Mouse (Mus musculus) retina, embryonic 14.5 days (tissue): Measurements from ENCODE around the gene Rhebl1.

Experiments used
- DNase-seq: peaks from one replicate; pipeline ENCODE4 v3.0.0-alpha.2; 2015; ENCODE audit warnings: low spot score

The Rhebl1 gene

GRCm38 (mm10) chr15:98850668-98851067, 43.7 kb downstream of the Rhebl1 start:
- no peak for DNase-seq

GRCm38 (mm10) chr15:98849956-98850600, 44.3 kb downstream of the Rhebl1 start:
- DNase-seq = no peak

GRCm38 (mm10) chr15:98849165-98849564, 45.2 kb downstream of the Rhebl1 start:
- DNase-seq = no peak

GRCm38 (mm10) chr15:98846140-98846539, 48.2 kb downstream of the Rhebl1 start:
- DNase-seq = no peak

- DNase-seq = no peak
These were observed 49.2 kb downstream of the Rhebl1 start for GRCm38 (mm10) chr15:98845149-98845548.

GRCm38 (mm10) chr15:98843595-98844223, 50.6 kb downstream of the Rhebl1 start:
- no peak for DNase-seq

GRCm38 (mm10) chr15:98839671-98840585, 54.4 kb downstream of the Rhebl1 start:
- no peak for DNase-seq

- no peak for DNase-seq
These were observed 55.2 kb downstream of the Rhebl1 start for GRCm38 (mm10) chr15:98839161-98839560.

- DNase-seq = no peak
These were observed 56.6 kb downstream of the Rhebl1 start for GRCm38 (mm10) chr15:98837743-98838103.

- DNase-seq = no peak
These were observed 57.2 kb downstream of the Rhebl1 start for GRCm38 (mm10) chr15:98837006-98837742.

GRCm38 (mm10) chr15:98835291-98835690, 59.0 kb downstream of the Rhebl1 start:
- no peak for DNase-seq

- no peak for DNase-seq
These were observed 60.3 kb downstream of the Rhebl1 start for GRCm38 (mm10) chr15:98834059-98834458.

- DNase-seq = no peak
These were observed 61.1 kb downstream of the Rhebl1 start for GRCm38 (mm10) chr15:98833281-98833680.

GRCm38 (mm10) chr15:98832161-98833058, 61.9 kb downstream of the Rhebl1 start:
- no peak for DNase-seq

- no peak for DNase-seq
These were observed 62.7 kb downstream of the Rhebl1 start for GRCm38 (mm10) chr15:98831684-98832035.

GRCm38 (mm10) chr15:98830736-98831683, 63.3 kb downstream of the Rhebl1 start, which contains the start of gene Prkag1:
Gene Prkag1 (minus strand): TSS chr15:98831521.
- DNase-seq = peak; percentile 96
